Mouse (Mus musculus) spleen, adult 2 months (tissue): ENCODE results near the gene Gm3625. TPM values are rescaled to one million over a fixed set of nuclear protein-coding genes. Genes with fewer than 3 reads are reported as not detected.
A peak's percentile ranks its signal among the peaks of the same experiment; 100 is the strongest.
"Not testable (repeated sequence)": the region's sequence is repeated elsewhere in the genome, so short reads cannot be mapped to it uniquely, and the experiment has no call there.

Experiments used
- DNase-seq, 2 experiments: peaks; one replicate each; pipeline versions ENCODE4 v3.0.0 to v3.0.0-alpha.2; 2012 to 2021; ENCODE audit warnings: low spot score in 2 of 2, low read depth in 1 of 2
- H3K27ac ChIP-seq: fragments of 200-500 bp; 2 replicates; pipeline ENCODE4 v1.5.1; 2012; ENCODE audit warnings: low read length, inconsistent platforms; ENCODE audit not compliant: insufficient read depth
- H3K27me3 ChIP-seq: fragments of 200-500 bp; 2 replicates; pipeline ENCODE4 v1.6.1; 2012; ENCODE audit warnings: mild to moderate bottlenecking, moderate library complexity, low read length, inconsistent platforms; ENCODE audit not compliant: control insufficient read depth, insufficient read depth
- H3K36me3 ChIP-seq: fragments of 200-500 bp; 2 replicates; pipeline ENCODE4 v1.6.1; 2012; ENCODE audit warnings: mild to moderate bottlenecking, low read length, inconsistent platforms; ENCODE audit not compliant: control insufficient read depth, insufficient read depth
- H3K4me1 ChIP-seq: fragments of 200-500 bp; 2 replicates; pipeline ENCODE4 v1.6.1; 2011; ENCODE audit warnings: inconsistent platforms; ENCODE audit not compliant: control insufficient read depth, insufficient read depth, insufficient read length
- H3K4me3 ChIP-seq: fragments of 200-500 bp; 2 replicates; pipeline ENCODE4 v1.5.1; 2011; ENCODE audit warnings: mild to moderate bottlenecking, inconsistent platforms; ENCODE audit not compliant: insufficient read depth, insufficient read length; ENCODE audit errors: extremely low read depth
- CTCF ChIP-seq: fragments of 200-500 bp; IDR thresholded peaks from 2 replicates; pipeline ENCODE4 v1.5.1; 2011; ENCODE audit warnings: mild to moderate bottlenecking, inconsistent platforms; ENCODE audit not compliant: insufficient read depth, insufficient read length, insufficient replicate concordance; ENCODE audit errors: extremely low read depth
- POLR2A ChIP-seq: fragments of 200-500 bp; IDR thresholded peaks from 2 replicates; pipeline ENCODE4 v1.6.1; 2011; ENCODE audit warnings: low read depth, low read length, inconsistent platforms
- WGBS: fragments of 180-500 bp; shearing (Covaris S2); methylation state at CpG from one replicate; pipeline ENCODE4 v1.1.7; 2018; 5-methylcytosine and 5-hydroxymethylcytosine counted together
- polyA plus RNA-seq: library from polyadenylated mRNA; depleted of rRNA; stranded (reverse); fragments of >200 nt; gene quantifications from 2 replicates; pipeline ENCODE4 v1.2.3, GENCODE M21; 2012

Gene Gm3625
- polyA plus RNA-seq, 1 experiment, result not detected

DNA sequence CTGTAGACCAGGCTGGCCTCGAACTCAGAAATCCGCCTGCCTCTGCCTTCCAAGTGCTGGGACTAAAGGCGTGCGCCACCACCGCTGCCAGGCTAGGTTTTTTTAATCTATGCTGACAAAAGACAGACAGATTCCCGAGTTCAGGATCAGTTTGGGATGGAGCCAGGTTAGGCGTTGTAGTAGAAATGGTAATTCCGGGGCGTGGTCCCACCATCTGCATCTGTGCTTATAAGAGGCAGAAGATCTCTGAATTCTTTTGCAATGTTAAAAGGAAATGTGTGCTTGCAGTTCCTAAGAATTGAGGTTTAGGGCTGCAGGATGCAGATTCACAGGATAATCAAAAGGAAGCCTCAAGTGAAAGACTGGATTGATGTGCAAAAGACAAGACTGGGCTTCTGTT lies 35.8 kb downstream of the Gm3625 start:
- DNase-seq, result no peak
- WGBS, result 88% methylated on average over 9 of the region's 9 CpGs
- H3K4me3 ChIP-seq, result no peak overlapping the region
- no peaks in the 10 kb centered on the region for H3K27me3 ChIP-seq
- H3K27ac ChIP-seq, result no peak overlapping the region
- peaks cover under 1% of the 10 kb centered on the region; the same call in 1 of the 2 replicates for H3K4me1 ChIP-seq
- H3K36me3 ChIP-seq, result no peaks in the 10 kb centered on the region
- TF ChIP-seq POLR2A, result no peak
- TF ChIP-seq CTCF, result no peak

DNA sequence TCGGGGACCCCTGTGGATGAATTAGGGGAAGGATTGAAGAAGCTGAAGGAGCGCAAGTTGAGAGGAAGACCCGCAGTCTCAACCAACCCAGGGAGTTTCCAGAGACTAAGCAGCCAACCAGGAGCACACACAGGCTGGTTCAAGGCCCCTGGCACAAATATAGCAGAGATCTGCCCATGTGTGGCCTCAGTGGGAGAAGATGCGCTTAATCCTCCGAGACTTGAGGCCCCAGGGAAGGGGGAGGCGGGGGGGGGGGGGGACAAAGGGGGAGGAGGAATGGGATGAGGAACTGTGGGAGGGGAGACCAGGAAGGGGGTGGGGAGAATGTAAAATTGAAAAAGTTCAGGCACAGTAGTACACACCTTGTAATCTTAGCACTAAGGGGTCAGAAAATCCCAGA lies 37.3 kb downstream of the Gm3625 start:
- H3K36me3 ChIP-seq, result no peaks in the 10 kb centered on the region
- peaks cover 2% of the 10 kb centered on the region; the same call in 1 of the 2 replicates for H3K4me1 ChIP-seq
- no peak for DNase-seq
- H3K27me3 ChIP-seq, result no peaks in the 10 kb centered on the region
- TF ChIP-seq CTCF, result no peak
- H3K4me3 ChIP-seq, result no peak overlapping the region
- WGBS, result 86% methylated on average over 6 of the region's 6 CpGs
- H3K27ac ChIP-seq, result no peak overlapping the region

DNA sequence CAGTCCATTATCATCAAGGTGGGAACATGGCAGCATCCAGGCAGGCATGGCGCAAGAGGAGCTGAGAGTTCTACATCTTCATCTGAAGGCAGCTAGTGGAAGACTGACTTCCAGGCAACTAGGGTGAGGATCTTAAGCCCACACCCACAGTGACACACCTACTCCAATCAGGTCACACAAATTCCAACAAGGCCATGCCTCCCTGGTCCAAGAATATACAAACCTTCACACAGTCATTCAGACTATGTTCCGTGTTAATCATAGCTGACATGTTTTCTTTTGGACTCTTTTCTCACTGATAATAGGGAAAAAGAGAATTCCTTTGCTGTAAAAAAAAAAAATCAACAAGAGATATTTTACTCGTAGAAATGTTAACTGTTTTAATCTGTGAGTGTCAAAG lies 39.0 kb downstream of the Gm3625 start:
- not testable (repeated sequence) for H3K27me3 ChIP-seq, H3K27ac ChIP-seq, DNase-seq, H3K4me3 ChIP-seq, H3K4me1 ChIP-seq, H3K36me3 ChIP-seq
- 91% methylated on average over 3 of the region's 3 CpGs for WGBS

DNA sequence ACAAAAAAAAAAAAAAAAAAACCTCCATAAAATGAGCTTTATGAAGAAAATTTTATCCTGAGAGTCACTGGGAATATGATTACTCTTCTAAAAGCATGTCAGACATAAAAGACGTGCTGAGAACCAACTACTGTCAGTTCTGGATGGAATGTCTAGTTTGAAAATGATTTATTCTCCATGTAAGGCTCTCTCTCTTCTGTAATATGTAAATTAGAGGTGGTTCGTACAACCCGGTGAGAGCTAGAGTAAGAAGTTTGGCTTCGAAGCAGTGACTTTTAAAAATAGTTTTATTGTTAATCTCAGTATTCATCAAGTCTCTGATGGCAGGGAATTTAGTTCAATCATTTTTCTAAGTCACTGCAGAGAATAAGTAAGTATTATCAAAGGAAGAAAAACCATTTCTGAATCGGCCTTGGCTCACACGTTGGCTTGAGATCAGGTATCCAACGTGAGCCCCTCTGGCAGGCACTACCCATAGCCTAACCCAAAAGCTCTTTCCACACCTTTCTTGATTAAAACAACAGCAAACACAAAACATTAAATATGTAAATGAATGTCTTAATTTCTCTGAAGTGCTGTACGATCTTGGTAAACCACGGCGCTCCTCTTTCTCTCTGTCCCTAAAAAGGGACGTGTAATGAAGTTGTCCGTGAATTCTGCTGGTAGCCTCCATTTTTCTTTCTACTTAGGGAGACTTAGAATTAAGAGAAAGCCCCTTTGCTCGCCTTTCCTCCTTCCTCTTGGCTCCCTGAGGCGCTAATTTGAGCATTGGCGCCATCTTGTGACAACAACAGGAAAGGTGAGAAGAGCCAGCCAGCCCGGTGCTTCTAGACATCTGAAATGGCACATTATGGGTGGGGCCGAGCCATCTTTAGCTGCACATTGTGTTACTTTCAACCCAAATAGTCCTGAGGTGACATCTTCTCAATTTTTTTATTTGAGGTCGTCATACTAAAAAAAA lies 44.4 kb downstream of the Gm3625 start:
- TF ChIP-seq POLR2A (no peak), CTCF (peak; percentile 77; the same call in 1 of the 2 replicates)
- peak; percentile 67 to 70 for DNase-seq
- WGBS, result 22% methylated on average over 18 of the region's 18 CpGs
- H3K4me1 ChIP-seq, result peaks cover 2% of the 10 kb centered on the region; the same call in 1 of the 2 replicates
- no peak overlapping the region for H3K27ac ChIP-seq
- H3K36me3 ChIP-seq, result no peaks in the 10 kb centered on the region
- no peak overlapping the region for H3K4me3 ChIP-seq
- H3K27me3 ChIP-seq, result no peaks in the 10 kb centered on the region

DNA sequence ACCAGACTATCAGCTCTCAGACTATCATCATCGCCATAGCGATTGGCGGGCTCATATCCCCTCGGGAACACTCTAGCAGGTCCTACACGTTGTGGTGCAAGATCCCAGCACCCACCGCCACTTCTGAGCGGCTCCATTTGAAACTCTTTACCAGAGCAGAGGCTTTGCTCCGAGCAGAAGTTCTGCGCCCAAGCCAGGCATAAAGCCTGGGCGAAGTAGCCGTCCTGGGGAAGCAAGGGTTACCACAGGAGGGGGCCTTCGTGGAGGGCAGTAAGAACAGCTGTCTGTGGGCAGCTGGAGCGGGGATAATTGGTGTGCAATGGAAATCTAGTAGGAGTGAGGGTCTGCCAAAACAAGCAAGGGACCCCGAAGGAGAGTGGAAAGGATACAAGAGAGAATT lies 45.2 kb downstream of the Gm3625 start:
- H3K27ac ChIP-seq, result no peak overlapping the region
- WGBS, result 82% methylated on average over 14 of the region's 14 CpGs

DNA sequence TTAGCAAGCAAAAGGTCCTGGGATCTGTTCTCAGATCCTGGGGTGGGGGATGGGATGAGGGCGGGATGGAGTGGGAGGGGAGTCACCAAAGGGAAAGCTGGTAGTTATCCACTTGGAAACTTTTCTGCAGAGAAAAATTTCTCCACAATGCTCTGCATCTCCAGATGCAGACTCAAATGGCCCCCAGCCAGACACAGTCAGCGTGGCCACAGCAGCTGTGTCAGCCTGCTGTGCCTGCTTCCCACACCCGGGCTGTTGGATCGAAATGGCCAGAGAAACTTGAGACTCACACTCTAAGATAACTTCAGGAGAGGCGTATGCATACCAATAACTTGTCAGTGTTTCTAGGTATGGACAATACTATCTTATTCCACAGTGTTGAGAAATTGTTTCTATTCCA lies 46.2 kb downstream of the Gm3625 start:
- no peak for DNase-seq
- no peaks in the 10 kb centered on the region for H3K4me1 ChIP-seq
- 82% methylated on average over 5 of the region's 5 CpGs for WGBS
- H3K27ac ChIP-seq, result no peak overlapping the region
- H3K27me3 ChIP-seq, result no peaks in the 10 kb centered on the region
- H3K36me3 ChIP-seq, result no peaks in the 10 kb centered on the region
- no peak overlapping the region for H3K4me3 ChIP-seq
- no peak for TF ChIP-seq POLR2A
- no peak for TF ChIP-seq CTCF

More for the DNA sequence above, 45.2 kb downstream of the Gm3625 start:
- no peak for TF ChIP-seq CTCF
- no peak for TF ChIP-seq POLR2A
- H3K36me3 ChIP-seq, result no peaks in the 10 kb centered on the region
- no peak for DNase-seq
- peaks cover 2% of the 10 kb centered on the region; the same call in 1 of the 2 replicates for H3K4me1 ChIP-seq
- H3K4me3 ChIP-seq, result no peak overlapping the region
- no peaks in the 10 kb centered on the region for H3K27me3 ChIP-seq

DNA sequence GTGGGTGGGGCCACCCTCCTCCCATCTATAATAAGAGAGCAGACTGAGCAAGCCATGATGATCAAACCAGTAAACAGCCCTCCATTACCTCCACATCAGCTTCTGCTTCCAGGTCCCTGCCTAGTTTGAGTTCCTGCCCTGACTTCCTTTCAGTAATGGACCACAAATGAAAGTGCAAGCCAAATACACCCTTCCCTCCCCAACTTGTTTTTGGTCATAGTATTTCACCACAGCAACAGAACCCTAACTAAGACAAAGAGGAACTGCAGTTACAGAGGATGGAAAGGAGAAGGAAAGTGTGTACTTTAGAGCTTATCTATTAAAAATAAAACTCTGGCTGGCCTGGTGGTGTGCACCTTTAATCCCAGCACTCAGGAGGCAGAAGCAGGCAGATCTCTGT lies 47.3 kb downstream of the Gm3625 start:
- Histone ChIP-seq H3K4me3 (no peak overlapping the region), H3K36me3 (no peaks in the 10 kb centered on the region), H3K27ac (no peak overlapping the region), H3K27me3 (no peaks in the 10 kb centered on the region), H3K4me1 (no peaks in the 10 kb centered on the region)
- DNase-seq, result peak in 1 of 2 experiments; percentile 4
- TF ChIP-seq POLR2A, result no peak
- TF ChIP-seq CTCF, result no peak
